Mouse (Mus musculus): ENCODE measurements around the gene Ppp1r18.

The Ppp1r18 gene

DNA sequence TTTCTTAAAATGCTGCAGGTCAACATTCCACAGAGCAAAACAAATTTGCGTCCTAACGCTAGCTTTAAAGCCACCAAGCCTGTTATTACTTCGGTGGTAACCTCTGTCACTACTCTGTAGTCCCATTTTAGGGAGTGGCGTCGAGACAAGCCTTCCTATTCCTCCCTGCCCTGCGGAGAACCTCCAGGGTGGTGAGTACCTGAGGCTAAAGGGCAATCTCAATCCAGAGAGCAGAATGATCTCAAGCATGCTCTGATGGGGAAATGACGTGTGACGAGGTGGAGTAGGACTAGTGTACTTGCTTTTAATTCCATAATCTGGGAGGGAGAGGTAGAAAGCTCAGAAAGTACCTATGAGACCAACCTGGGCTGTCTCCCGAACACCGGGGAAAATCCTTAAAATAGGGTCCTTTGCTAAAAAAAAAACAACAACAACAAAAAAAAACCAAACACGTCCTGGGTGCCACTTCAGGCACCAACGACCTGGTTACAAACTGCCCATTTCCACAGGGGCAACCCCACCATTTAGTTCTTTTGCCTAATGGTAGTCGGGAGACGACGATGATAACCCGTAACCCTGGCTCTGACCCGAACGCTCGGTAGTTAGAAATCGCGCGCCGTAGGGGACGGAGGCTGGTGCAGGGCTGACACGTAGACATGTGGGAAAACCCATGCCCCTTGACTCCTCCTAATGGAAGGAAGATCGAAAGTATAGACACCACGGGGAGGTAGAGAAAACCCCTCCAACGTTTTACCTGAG lies 50.3 kb downstream of the Ppp1r18 start:
- peak; percentile 69 for DNase-seq

DNA sequence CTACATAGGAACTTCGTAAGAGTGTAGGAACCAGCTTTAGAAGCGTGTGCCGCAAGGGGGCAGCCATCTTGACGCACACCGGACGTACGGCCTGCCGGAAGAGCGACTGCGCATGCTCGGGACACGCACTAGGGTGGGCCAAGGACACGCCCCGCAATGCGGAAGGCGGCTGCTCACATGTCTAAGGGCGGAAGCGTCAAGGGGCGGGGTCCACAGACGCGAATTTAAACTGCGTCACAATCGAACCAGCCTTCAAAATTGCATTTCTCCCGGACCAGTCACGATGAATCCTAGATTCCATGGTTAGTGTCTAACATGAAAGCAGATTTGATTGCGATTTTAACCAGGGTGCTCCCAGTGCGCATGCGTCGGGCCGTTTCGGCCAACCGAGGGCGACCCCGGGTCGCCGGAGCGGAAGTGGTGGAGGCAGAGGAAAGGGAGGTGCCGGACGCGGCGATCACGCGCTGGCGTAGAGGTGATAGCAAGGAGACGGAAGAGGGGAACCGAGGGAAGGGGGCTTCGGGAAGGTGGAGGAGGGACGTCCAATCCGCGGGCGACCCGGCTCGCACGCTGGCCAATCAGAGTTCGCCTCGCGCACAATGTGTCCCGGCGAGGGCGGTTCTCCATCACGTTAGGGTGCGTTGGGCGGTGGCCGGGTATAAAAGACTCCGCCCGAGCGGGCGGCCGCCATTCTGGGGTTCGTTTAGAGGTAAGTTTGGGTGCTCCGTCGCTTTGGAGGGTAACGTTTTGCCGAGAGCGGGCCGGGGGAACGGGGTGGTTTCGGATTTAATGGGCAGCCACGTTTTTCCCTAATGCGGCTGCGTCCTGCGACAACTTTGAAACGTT lies 51.1 kb downstream of the Ppp1r18 start, which contains the start of the genes Mrps18b and Ppp1r10:
TSS of gene Mrps18b (minus strand) at position 93 of the 846 bp plus-strand sequence.
TSS of gene Ppp1r10 (plus strand) at position 138 of the 846 bp plus-strand sequence.
- peak; percentile 100 for DNase-seq

DNA sequence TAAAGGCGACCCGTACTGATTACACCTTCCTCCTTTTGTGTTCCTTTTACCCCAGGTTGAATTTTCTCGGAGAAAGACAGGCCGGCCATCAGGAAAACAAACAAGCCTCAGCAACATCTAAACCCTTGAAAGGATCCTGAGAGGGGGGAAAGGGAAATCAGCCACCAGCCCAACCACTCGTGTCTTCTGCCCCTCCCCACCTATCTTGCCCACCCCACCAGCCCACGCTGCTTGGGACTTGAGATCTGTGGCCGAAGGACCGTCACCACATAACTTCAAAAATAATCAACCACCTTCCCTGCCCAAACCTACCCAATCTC lies 51.7 kb downstream of the Ppp1r18 start:
- no peak for DNase-seq

DNA sequence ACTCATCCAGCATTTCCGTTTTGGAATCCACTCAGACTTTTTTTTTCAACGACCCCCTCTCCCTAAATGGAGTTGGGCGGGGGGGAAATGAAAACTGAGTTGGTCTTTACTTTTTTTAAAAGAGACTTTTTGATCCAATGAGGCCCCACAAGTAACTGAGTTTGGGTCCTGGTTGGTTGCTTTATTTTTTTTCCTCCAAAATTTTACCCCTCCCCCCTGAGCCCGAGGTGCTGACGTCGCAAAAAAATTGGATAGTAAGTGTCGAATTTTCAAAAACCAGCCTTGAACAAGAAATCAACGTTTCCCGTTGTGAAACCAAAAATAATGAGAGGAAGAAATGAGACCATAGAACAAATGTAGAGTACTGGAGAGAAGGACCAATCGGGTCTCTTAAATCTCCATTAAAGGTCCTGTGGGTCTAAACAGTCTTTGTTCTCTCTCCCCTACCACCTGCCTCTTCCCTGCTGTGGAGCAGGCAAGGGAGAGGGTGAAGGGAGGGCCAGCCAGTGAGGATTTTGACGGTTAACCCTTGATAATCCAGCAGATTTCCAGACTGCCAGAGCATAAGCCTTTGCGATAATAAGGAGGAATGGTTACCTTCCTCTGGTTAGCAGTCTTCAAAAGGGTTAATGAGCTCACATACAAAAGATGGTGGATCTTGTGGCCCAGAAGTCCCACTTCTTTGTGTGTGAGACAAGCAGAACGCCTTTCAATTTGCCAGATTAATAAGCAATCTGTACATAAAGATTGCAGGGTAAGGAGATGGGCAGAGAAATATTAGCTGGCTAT lies 52.3 kb downstream of the Ppp1r18 start:
- DNase-seq = peak; percentile 88

DNA sequence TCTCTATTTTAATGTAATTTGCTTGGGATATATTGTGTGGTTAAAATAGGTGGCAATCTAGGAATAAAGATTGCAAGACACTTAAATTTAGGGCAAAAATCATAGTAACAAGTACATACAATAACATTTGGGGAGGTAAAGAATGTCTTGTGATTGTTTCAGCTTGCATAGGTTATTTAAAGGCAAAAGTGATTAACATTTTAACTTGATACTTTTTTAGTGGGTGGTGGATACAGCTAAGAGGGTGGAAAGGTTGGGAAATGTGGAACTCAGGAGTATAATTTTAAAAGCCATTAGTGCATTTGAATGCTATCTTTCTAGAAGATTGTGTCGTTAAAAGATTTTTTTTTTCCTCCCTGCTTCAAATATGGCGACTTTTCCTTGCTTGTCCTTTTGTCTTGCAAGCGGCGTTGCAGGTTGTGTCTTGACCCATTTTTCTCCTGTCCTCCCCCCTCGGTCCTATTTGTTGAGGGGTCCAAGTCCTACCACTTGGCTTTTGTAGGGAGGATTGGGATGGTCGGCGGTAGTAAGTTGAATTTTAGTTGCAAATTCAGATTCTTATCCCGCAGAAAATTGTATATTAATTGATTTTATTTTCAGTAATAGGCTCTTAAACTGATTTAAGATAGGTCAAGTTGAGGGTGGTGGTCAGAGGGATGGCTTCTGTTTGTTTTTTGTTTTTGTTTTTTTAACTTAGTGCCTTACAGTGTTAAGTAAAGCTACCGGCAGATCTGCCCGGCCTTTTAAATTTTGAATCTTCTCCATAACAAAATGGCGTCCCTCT lies 53.1 kb downstream of the Ppp1r18 start:
- DNase-seq = peak; percentile 76

DNA sequence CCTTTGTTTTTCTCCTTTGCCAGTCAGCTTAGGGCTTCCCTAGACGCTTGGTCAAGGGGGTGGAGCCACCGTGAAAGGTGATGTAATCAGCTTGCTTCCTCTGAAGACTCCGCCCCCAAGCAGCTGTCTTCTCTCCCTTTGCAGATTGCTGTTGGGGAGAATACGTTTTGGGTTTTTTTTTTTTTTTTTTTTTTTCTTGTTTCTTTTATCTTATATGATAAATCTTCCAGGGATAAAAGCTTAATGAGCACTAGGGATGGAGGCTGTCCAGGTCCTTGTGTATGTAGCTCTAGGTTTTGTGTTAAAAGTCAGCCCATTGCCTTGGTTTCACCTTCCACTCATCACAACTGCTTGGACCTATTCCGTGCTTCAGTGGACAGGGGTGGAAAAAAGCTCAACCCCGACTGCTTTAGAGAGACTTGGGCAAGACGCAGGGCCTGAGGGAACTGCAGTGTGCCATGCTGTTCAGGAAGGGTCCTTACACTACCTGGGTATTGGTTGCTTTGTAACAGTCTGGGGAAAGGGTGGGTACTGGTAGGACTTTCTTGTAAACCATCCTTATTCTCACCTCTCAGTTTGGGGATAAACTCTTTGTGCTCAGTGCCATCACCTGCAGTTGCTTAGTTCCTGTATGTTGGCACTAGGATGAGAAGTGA lies 53.8 kb downstream of the Ppp1r18 start:
- peak; percentile 98 for DNase-seq

DNA sequence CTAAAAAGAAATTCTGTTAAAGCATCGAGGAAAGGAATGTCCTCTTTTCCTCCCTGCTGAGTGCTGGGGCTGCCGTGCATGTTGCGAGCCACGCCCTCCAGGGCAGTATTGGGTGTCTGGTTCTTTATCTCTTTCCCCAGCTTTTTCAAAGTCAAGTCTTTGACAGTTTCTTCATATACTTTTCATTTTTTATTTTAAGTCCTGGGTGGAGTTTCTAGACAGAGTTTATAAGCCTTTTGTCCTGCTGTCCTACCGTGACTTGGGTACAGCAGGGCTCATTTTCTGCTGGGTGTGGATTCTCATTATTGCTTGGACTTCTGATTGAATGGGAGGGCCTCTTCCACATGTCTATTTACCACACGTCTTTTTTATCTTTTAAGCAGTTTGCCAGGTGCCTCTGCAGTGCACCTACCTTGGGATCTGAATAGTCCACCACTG lies 54.5 kb downstream of the Ppp1r18 start:
- peak; percentile 54 for DNase-seq

DNA sequence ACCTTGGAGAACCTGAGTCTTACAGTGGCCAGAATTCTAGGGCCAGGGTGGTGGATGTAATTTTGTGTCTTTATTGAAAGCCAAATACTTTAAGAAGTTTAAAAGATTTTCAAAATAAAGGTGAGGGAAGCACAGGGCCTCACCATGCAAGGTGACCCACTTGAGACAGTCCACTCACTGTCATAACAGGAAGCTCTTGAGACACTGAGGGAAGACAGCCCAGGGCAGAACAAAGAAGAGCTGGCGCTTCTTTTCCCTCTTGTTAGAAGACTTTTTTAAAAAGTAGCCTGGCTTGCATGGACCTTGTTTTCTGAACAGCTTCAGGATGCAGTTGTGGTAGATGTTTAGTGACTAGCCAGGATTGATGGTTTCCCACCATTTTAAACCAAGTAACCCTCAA lies 55.0 kb downstream of the Ppp1r18 start:
- DNase-seq = no peak

DNA sequence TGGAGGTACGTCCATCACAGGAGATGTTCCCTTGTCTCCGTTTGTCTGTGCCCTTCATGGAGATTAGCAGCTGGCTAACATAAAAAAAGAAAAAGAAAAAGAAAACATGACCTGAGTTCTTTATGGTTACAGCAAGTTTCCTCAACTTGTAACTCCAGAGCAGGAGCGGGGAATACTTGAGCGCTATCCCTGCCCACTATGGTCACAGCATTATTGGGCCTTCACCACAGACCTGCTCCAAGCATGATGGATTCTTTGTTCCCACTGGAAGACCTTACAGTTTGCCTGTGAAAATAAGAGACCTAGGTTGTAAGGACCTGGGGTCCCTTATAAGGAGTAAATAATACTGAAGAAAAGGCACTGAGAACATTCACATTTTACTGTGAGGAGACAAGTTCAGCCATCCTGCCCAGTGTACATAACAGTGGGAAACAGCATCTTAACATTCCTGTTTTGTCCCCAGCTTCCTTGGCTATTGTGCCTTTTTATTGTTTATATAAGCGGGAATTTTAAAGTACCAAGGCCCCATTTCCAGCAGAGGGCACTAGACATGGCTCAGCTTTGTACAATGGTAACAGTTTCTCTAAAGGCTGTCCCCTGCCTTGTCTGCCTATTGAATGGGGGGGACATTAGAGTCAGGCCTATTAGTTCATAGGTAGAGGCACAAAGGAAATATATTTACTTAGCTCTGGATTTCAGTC lies 55.6 kb downstream of the Ppp1r18 start:
- DNase-seq = peak; percentile 58

DNA sequence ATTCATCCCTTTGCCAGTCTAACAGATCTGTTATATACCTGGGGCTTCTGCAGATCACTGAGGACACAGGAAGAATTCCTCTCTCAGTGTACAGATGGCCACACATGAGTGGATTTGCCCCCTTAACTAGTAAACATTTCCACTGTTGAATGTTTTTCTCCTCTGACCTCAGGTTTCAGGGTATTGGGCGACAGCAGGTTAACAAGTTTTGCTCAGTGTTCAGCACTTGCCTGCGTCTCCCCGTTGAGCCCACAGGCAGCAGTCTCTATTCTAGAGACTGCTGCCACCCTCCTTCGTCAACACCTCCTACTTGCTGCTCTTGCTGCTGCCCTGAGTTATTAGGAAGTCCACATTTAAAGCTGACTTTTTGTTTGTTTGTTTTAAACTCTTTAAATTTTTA lies 56.3 kb downstream of the Ppp1r18 start:
- DNase-seq = peak; percentile 5

DNA sequence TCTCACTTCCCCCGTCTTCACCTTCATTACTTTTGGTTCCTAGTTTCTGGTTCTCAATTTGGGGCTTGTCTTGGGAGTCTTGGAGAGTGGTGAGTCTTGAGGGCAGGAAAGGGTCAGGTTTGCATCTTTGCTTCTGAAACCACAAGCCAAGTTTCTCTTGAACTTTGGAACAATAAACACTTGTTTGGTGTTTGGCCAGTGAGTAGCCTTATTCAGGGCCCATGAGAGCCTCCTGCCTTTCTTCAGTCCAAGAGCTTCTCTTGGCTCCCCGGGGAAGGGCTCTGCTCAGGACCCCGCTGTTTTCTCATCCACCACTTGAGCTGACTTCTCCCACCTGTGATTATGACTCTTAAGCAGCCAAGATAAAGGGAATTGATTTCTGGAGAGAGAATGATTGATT lies 57.2 kb downstream of the Ppp1r18 start:
- peak; percentile 29 for DNase-seq

DNA sequence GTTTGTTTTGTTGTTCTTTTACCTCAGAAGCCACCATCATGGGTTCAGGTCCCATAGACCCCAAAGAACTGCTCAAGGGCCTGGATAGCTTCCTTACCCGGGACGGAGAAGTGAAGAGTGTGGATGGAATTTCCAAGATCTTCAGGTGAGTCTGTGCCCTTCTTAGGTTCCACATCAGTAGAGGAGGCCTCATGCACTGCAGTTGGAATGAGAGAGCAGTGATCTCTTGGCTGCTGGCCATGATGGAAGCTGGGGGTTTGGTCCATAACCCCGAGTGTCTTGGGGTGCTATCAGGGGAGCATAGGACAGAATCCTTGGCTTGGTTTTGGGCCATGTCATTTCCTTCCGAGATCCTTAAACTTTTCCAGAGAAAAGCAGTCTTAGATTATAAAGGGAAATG lies 57.9 kb downstream of the Ppp1r18 start:
- peak; percentile 31 for DNase-seq
